Comparison of ENCODE assay signal across 8 mouse cellular contexts in genomic region chr16:13447284-13448050, GRCm38 (mm10).
DNase-seq lines count a peak whose midpoint lies in the region; ATAC-seq and TF ChIP-seq lines count a peak whose summit lies in the region.

No protein-coding gene starts in this region.

- no peaks in the 10 kb centered on the region for H3K9me3 ChIP-seq in embryonic facial prominence, embryonic 14.5 days (ENCODE audit: control insufficient read depth, low read length)
- no peaks in the 10 kb centered on the region for H3K9me3 ChIP-seq in heart, embryonic 10.5 days
- no peaks in the 10 kb centered on the region for H3K9me3 ChIP-seq in kidney, embryonic 16.5 days (ENCODE audit: low read length)
- H3K9me3 ChIP-seq in lung, embryonic 14.5 days (ENCODE audit: low read depth, low read length), result no peaks in the 10 kb centered on the region

- peaks cover 19% of the 10 kb centered on the region for H3K4me1 ChIP-seq in embryonic facial prominence, embryonic 14.5 days (ENCODE audit: control insufficient read depth, insufficient read depth, low read length)
- peaks cover 35% of the 10 kb centered on the region for H3K4me1 ChIP-seq in heart, embryonic 10.5 days
- peaks cover 12% of the 10 kb centered on the region for H3K4me1 ChIP-seq in kidney, embryonic 16.5 days (ENCODE audit: insufficient read depth, low read length)
- H3K4me1 ChIP-seq in lung, embryonic 14.5 days (ENCODE audit: insufficient read depth), result no peaks in the 10 kb centered on the region

- H3K4me2 ChIP-seq in embryonic facial prominence, embryonic 14.5 days (ENCODE audit: low read depth, low read length), result peak overlapping the region; percentile 97
- H3K4me2 ChIP-seq in kidney, embryonic 16.5 days (replicated peaks; ENCODE audit: low read depth, low read length), result peak overlapping the region; percentile 97
- peak overlapping the region; percentile 98 for H3K4me2 ChIP-seq in lung, embryonic 14.5 days

- H3K4me3 ChIP-seq in embryonic facial prominence, embryonic 14.5 days (ENCODE audit: low read depth, low read length), result peak overlapping the region; percentile 77
- peak overlapping the region; percentile 94 for H3K4me3 ChIP-seq in heart, embryonic 10.5 days
- peak overlapping the region; percentile 84 for H3K4me3 ChIP-seq in kidney, embryonic 16.5 days (ENCODE audit: low read length)
- peak overlapping the region; percentile 77 for H3K4me3 ChIP-seq in lung, embryonic 14.5 days (ENCODE audit: low read depth, low read length)

- DNase-seq in adipocyte (ENCODE audit: low spot score), result peak; percentile 59
- DNase-seq in embryonic facial prominence, embryonic 14.5 days (ENCODE audit: low spot score), result peak; percentile 55
- DNase-seq in heart, embryonic 10.5 days (ENCODE audit: low spot score), result no peak
- DNase-seq in lung, embryonic 14.5 days, result peak; percentile 62
- peak; percentile 73 for DNase-seq in ovary, postnatal 36 days (ENCODE audit: low spot score)
- no peak for DNase-seq in spleen, postnatal 36 days (ENCODE audit: low spot score in 2 of 2)

- peak overlapping the region; percentile 83 for H3K9ac ChIP-seq in embryonic facial prominence, embryonic 14.5 days (ENCODE audit: low read depth, low read length)
- peak overlapping the region; percentile 80 for H3K9ac ChIP-seq in kidney, embryonic 16.5 days (replicated peaks; ENCODE audit: low read length)
- peak overlapping the region; percentile 77 for H3K9ac ChIP-seq in lung, embryonic 14.5 days

- H3K27ac ChIP-seq in embryonic facial prominence, embryonic 14.5 days (replicated peaks; ENCODE audit: low read depth, low read length), result peak overlapping the region; percentile 67
- peak overlapping the region; percentile 90 for H3K27ac ChIP-seq in heart, embryonic 10.5 days
- H3K27ac ChIP-seq in kidney, embryonic 16.5 days (ENCODE audit: low read length), result no peak overlapping the region
- no peak overlapping the region for H3K27ac ChIP-seq in lung, embryonic 14.5 days (ENCODE audit: low read depth)

- no peak for TF ChIP-seq CTCF in lung, embryonic 14.5 days (IDR thresholded peaks at IDR 0.05; ENCODE audit: low read depth)

- peak; percentile 33 for ATAC-seq in CD4-positive, CD25-positive, alpha-beta regulatory T cell, adult 4 months
- peak; percentile 70 for ATAC-seq in embryonic facial prominence, embryonic 14.5 days (ENCODE audit: low read depth)
- ATAC-seq in kidney, embryonic 16.5 days (ENCODE audit: low FRiP score, low TSS enrichment), result peak; percentile 89
- ATAC-seq in lung, embryonic 14.5 days (ENCODE audit: insufficient read depth), result peak; percentile 85

- under 1% methylated on average over 14 of the region's 43 CpGs for WGBS in embryonic facial prominence, embryonic 14.5 days
- 1% methylated on average over 35 of the region's 43 CpGs for WGBS in heart, embryonic 10.5 days
- 0% methylated on average over 25 of the region's 43 CpGs for WGBS in kidney, embryonic 16.5 days
- 0% methylated on average over 41 of the region's 43 CpGs for WGBS in lung, embryonic 14.5 days

- H3K27me3 ChIP-seq in embryonic facial prominence, embryonic 14.5 days (replicated peaks; ENCODE audit: control insufficient read depth, insufficient read depth, low read length), result peaks cover 15% of the 10 kb centered on the region
- peaks cover 64% of the 10 kb centered on the region for H3K27me3 ChIP-seq in heart, embryonic 10.5 days (ENCODE audit: insufficient read depth, poor library complexity, severe bottlenecking)
- peaks cover 10% of the 10 kb centered on the region for H3K27me3 ChIP-seq in kidney, embryonic 16.5 days (ENCODE audit: insufficient read depth, low read length)
- peaks cover 11% of the 10 kb centered on the region; the same call in 1 of the 2 replicates for H3K27me3 ChIP-seq in lung, embryonic 14.5 days (ENCODE audit: insufficient read depth, low read length)

- H3K36me3 ChIP-seq in embryonic facial prominence, embryonic 14.5 days (ENCODE audit: control insufficient read depth, insufficient read depth, low read length), result no peaks in the 10 kb centered on the region
- no peaks in the 10 kb centered on the region for H3K36me3 ChIP-seq in heart, embryonic 10.5 days
- H3K36me3 ChIP-seq in kidney, embryonic 16.5 days (ENCODE audit: insufficient read depth, low read length), result no peaks in the 10 kb centered on the region
- H3K36me3 ChIP-seq in lung, embryonic 14.5 days (ENCODE audit: insufficient read depth), result no peaks in the 10 kb centered on the region

Comparison
In these comparisons a context has a peak if more than half of its experiments do, and no peak if none do; other contexts are left out.
1. ATAC-seq: peak in every context shown above with its lines; median percentile 89 in kidney, embryonic 16.5 days; 85 in lung, embryonic 14.5 days; 70 in embryonic facial prominence, embryonic 14.5 days; 33 in CD4-positive, CD25-positive, alpha-beta regulatory T cell, adult 4 months.
2. DNase-seq: peak in adipocyte (single experiment), embryonic facial prominence, embryonic 14.5 days (single experiment), lung, embryonic 14.5 days (single experiment) and ovary, postnatal 36 days (single experiment); none in heart, embryonic 10.5 days (single experiment) and spleen, postnatal 36 days (0 of 2).
3. H3K27ac ChIP-seq: peak in embryonic facial prominence, embryonic 14.5 days (single experiment) and heart, embryonic 10.5 days (single experiment); none in kidney, embryonic 16.5 days (single experiment) and lung, embryonic 14.5 days (single experiment).
4. Peak in every context shown above with its lines, with median percentiles within 50 percentile points of each other: H3K4me2 ChIP-seq, H3K4me3 ChIP-seq and H3K9ac ChIP-seq.